Mouse (Mus musculus): ENCODE data around the gene Cd28.

Gene Cd28

GRCm38 (mm10) chr1:60716567-60716966 is at the start of gene Cd28:
Cd28 (plus strand) TSS chr1:60716800.
- DNase-seq (ENCODE audit: low read depth, low spot score) = no peak

GRCm38 (mm10) chr1:60667873-60668616 is 48.6 kb upstream of the Cd28 start:
- peak; percentile 70 for DNase-seq (ENCODE audit: low read depth, low spot score)

DNA sequence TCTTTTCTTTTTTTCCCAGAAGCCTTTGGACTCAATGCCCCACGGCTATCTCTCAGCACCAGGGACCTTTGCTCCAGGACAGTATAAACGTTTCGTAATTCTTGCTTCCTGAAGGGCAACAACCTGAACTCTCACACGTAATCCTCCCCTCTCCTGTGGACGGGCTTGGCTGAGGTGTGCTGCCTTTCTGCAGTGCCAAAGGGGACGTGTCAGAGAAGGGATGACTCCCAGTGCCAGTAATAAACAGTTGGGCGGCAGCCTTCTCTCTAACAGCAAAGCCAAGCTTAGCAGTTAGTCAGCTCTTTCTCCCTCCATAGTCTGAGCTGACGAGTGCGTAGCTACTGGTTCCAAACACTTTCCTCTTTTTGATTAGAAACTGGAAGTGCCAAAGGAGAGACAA is 47.6 kb upstream of the Cd28 start:
- DNase-seq (ENCODE audit: low read depth, low spot score) = no peak

- DNase-seq (ENCODE audit: low read depth, low spot score) = no peak
Measured at GRCm38 (mm10) chr1:60669664-60670063, 46.9 kb upstream of the Cd28 start.

- no peak for DNase-seq (ENCODE audit: low read depth, low spot score)
Measured at GRCm38 (mm10) chr1:60670172-60670571, 46.4 kb upstream of the Cd28 start.

DNA sequence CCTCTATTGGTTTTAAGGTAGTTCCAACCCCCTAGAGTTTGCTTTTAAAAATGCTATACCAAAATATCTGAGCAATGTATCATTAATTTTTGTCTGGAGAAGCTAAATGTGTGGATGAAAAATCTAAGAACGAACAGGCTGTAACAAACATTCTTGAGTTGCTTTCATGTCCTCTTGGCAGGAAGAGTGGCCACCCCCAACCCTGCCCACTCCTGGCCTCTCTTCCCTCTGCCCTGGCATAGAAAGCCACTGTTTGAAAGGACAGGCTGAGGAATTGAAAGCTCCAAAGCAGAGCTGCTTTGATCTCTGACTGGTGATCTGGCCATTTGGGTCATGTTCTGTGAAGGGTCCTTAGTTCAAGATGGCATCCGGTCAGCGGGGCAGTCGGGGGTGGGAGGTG is 32.8 kb upstream of the Cd28 start:
- DNase-seq (ENCODE audit: low read depth, low spot score) = no peak

DNA sequence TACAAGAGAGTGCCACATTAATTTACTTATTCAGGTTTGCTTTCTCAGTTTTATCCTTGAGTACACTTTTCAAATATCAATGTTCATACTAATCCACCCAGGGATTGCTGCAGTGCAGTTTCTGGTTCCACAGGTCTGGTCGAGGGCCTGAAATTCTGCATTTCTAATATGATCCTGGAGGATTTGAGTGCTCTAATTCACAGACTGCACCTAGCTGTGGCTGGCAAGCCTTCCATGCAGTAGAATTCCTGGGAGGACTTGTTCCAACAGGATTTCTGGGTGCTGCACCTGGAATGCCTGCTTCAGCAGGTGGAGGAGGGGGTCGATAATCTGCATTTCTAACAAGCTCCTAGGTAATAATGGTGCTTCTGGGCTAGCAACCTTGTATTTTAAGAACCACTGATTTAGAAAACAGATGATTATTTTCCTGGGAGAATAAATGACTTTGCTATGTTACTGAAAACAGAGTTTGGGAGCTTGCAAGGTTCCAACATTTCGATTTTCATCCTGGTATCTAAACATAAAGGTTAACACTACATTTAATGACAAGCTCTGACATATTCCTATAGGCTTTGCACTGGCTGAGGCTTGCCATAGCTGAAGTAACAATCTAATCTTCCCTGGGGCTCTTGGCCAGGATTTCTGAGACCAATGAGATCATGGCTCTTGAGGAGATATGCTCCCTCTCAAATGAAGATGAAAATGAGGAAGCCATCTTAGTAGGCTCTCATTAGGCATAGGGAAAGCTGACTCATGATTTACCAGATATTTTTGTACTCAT is 20.3 kb upstream of the Cd28 start:
- DNase-seq (ENCODE audit: low read depth, low spot score) = no peak

DNA sequence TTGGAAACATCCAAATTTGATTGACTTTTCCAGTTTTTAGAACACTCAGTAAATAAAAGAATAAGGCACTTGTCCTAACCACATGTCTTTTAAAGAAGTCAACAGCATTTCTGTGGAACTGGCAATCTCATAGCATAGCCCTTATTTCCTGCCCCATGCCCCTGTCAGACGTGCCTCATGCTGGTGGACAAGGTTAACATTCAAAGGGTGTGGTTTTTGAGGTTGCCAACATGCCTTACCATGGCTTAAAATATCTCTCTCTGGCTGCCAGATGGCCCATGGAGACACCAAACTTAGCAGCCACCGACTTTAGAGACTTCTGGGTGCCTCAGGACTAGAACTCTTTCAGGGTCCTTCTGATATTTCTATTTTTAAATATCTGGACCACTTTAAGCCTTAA is 14.0 kb upstream of the Cd28 start:
- DNase-seq (ENCODE audit: low read depth, low spot score) = no peak

DNA sequence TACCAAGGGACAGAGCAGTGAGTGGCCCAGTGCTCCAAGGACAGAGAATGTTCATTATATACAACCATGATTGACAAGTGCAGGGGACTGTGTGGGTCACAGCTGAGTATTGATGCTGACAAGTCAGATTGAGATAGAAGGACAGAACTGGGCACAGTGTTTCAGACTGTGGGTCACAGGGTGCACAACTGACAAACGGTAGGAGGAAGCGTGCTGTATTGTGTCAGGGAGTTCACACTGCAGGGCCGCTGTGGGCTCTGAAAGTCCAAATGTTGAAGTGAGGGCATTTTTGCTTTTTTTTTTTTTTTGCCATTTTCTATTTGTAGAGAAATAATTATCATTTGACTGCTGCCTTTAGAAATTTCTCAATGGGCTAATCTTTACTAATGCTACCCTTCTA is 3.4 kb upstream of the Cd28 start:
- no peak for DNase-seq (ENCODE audit: low read depth, low spot score)

- peak; percentile 39 for DNase-seq (ENCODE audit: low read depth, low spot score)
Measured at GRCm38 (mm10) chr1:60715651-60716196, 876 bp upstream of the Cd28 start.

DNA sequence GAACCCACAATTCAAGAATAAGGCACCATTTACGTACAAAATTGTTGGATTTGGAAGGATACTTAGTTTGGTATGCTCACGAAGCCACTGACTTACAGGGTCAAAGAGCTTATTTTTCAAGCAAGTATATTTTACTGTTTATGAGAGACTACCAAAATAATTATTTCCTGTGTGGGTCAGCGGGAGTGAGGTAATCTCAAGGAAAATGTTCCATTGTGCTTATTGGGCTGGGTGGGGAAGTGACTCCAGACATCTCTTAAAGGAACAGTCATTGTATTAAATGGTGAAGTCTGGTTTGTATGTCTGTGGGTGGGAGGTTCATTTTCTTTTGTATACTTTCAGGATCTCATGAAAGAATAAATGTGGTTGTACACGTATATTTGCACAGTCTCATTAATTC is 2.0 kb downstream of the Cd28 start:
- DNase-seq (ENCODE audit: low read depth, low spot score) = no peak

DNA sequence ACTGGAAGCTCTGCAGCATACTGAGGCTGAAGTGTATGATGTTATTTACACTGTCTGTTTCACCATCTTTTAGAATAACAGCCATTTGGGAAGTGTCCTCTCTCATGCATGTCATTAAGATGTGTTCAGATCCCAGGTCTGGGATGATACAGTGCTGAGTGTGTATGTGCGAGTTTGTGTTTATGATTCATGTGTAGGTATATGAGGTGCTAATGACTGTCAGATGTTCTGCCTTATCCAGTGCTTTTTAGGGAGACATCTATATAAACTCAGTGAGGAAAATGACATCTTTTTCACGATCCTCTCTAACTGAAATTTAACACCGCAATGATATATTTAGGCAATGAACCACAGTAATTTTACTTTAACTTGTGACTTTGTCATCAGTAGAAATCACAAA is 7.0 kb downstream of the Cd28 start:
- peak; percentile 33 for DNase-seq (ENCODE audit: low read depth, low spot score)

- DNase-seq (ENCODE audit: low read depth, low spot score) = peak; percentile 69
Measured at GRCm38 (mm10) chr1:60731940-60732339, 15.3 kb downstream of the Cd28 start.

DNA sequence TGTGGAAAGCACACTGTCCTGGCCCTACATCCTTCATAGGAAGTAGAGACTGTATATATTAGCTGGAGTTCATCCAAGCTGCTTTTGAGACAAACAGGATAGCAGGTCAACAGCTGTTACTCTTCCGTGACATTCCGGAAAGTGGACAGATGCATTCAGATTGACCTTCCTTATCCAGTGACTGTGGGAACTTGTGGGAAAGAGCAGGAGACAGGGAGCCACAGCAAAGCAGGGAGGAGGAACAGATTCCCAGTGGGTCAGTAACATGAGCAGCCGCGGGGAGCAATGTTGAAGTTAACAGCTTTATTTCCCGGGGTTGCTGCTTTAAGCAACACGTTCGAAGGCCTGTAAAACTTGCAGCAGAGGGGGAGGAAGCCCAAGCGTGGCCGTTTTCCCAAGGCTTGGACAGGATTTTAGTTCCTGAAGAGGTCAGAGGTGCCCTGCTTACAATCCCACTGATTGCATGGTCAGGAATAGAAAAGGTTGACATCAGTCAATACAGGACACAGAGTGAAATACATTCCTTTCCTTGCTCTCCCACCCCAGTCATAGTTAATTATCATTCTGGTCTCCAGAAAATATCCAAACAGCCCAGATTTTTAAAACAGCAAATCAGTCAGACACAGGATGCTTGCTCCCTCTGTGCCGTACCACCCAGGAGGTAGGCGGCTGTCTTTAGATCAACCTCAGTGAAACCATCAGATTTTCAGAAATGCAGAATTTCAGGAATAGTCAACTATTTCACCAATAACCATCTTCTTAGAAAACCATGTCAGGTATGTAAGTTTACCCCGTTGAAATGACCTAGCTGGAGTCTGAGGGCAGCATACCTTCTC is 18.7 kb downstream of the Cd28 start:
- no peak for DNase-seq (ENCODE audit: low read depth, low spot score)

- no peak for DNase-seq (ENCODE audit: low read depth, low spot score)
Measured at GRCm38 (mm10) chr1:60735908-60736280, 19.3 kb downstream of the Cd28 start.

- DNase-seq (ENCODE audit: low read depth, low spot score) = no peak
Measured at GRCm38 (mm10) chr1:60744266-60744665, 27.7 kb downstream of the Cd28 start.

- peak; percentile 54 for DNase-seq (ENCODE audit: low read depth, low spot score)
Measured at GRCm38 (mm10) chr1:60745664-60746063, 29.1 kb downstream of the Cd28 start.

DNA sequence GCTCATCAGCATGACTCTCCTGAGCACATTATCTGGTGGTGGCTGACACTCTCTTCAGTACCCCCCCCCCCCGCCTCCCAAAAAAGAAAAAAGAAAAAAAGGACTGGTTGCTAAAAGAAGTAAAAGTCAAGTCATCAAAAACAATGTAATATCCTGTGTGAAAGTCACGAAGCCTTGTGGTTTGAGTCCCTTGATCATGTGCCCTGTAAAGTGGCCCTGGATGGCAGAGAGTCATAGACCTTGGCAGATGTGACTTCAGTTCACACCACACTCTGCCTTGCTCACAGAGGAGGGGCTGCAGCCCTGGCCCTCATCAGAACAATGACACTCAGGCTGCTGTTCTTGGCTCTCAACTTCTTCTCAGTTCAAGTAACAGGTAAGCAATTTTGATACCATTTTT is 29.6 kb downstream of the Cd28 start:
- DNase-seq (ENCODE audit: low read depth, low spot score) = no peak

DNA sequence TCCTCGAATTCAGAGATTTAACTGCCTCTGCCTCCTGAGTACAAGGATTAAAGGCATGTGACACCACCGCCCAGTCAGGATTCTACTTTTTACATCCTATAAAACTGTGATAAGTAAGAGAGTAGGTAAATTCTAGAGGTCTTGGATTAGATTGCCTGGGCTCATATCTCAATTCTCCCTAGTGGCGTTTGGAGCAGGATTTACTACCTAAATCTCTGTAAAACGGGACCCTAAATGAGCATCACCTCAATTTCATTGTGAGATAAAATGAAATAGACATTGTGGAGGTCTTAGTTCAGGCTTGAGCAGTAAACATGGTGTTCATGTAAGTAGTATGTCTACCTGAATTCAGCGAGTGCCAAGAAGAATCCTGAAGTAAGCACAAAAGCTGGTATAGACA is 30.3 kb downstream of the Cd28 start:
- no peak for DNase-seq (ENCODE audit: low read depth, low spot score)

- no peak for DNase-seq (ENCODE audit: low read depth, low spot score)
Measured at GRCm38 (mm10) chr1:60748286-60748685, 31.7 kb downstream of the Cd28 start.

DNA sequence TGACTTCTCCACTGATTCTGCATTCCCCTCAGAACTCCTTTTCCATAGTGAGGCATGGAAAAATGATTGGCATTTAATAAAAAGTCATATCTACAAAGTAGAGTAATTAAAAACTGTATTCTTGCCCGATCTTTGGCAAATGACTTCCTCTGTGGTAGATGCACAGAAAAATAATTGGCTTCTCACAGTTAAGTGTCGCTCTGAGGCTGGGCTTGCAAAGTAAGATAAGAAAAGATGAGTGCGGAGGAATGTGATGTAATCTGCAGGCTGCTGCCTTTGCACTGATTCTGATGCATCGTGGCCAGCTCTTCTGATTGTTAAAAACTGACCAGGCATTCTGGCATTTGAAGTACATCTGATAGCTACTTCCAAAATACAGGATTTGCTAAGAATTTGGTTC is 32.3 kb downstream of the Cd28 start:
- peak; percentile 20 for DNase-seq (ENCODE audit: low read depth, low spot score)

- no peak for DNase-seq (ENCODE audit: low read depth, low spot score)
Measured at GRCm38 (mm10) chr1:60749346-60749840, 32.8 kb downstream of the Cd28 start.
